Mouse (Mus musculus) megakaryocyte, embryonic 14.5 days (primary cell): ENCODE data around the gene Yjefn3.

Experiments used
- FLI1 ChIP-seq: IDR thresholded peaks from 2 replicates; pipeline ENCODE4 v1.6.1; 2012; ENCODE audit warnings: low read length, inconsistent platforms, mixed read lengths
- GATA1 ChIP-seq: IDR thresholded peaks from 3 replicates; pipeline ENCODE4 v1.6.1; 2012; ENCODE audit warnings: mixed read lengths, low read length, inconsistent platforms, borderline replicate concordance

DNA sequence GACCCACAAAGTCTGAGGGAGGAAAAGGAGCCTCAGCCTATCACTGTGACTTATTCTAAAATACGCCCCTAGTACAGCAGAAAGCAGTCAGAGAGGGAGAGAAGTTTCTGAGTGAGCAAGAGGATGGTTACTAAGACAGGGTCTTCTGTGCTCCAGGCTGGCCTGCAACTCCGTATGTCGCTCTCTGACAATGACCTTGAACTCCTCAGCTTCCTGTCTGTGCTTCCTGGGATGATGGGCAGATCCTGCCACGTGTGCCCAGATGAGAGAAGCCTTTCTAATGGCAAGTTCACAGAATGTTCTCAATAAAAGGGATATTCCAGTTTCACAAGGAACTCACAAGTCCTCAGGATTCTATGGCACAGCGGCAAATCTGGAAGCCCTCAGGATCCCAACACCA lies 32.1 kb upstream of the Yjefn3 start:
- no peak for TF ChIP-seq FLI1
- TF ChIP-seq GATA1, result no peak
